Mouse (Mus musculus) kidney, postnatal 25 days (tissue): Measurements from ENCODE around the gene Ctsd.
"Not testable (repeated sequence)": the region's sequence is repeated elsewhere in the genome, so short reads cannot be mapped to it uniquely, and the experiment has no call there.

ENCODE experiments used
- DNase-seq, 2 experiments: peaks; one replicate each; pipeline ENCODE4 v3.0.0; 2021; ENCODE audit warnings: mixed read lengths in 2 of 2

The Ctsd gene

DNA sequence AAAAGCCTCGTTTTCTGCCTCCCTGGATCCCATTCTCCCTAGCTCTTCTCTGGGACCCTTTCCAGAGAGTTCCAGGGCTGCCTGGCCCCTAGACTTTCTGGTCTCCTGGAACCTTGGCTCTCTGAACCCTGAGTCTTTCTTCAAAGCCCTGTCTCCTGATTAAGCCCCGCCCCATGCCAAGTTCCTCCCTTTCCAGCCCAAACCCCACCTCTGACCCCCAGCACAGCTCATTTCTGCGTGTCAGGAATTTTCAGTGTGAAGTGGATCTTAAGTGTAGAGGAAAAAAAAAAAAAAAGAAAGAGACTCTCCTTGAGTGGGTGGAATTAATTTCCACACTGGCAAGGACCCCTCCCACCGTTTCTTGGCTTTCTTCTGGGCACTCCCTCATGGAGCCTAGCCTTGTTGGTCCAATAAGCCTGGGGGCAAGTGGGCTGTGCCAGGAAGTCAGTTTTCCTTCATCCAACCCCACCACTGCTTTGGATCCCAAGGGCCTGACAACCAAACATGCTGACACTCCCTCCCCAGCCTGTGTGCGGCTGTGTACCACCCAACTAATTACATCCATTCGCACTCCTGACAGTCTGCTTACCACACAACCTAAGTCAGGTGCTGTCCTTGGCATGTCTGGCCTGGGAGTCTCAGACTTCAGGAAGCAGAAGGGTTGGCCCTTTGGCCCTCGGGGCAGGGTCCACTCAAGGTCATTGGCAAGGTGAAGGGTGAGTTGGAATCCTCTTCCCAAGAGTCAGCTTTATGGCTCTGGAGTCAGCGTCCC, 14.0 kb downstream of the Ctsd start, which contains the start of gene Ifitm10:
Ifitm10 (minus strand) TSS at position 113 of the 772 bp plus-strand sequence.
- DNase-seq: peak; percentile 42 to 69

DNA sequence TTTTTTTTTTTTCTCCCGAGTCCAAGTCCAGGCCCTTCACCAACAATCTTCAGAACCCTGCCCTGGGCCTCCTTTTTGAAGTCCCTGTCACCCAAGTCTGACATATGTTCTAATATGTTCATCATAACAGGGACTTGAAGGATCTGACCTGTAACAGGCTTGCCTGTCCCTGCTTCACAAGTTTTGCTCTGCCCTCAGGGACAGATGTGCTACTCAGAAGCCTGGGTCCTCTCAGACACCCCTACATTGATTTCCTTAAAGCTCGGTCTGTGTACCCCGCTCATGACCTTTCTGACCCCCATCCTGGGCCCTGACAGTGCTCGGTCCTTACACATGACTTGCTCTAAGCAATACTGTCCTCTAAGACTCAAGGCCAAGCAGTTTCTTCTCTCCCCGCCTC, 14.8 kb downstream of the Ctsd start:
- no peak for DNase-seq

DNA sequence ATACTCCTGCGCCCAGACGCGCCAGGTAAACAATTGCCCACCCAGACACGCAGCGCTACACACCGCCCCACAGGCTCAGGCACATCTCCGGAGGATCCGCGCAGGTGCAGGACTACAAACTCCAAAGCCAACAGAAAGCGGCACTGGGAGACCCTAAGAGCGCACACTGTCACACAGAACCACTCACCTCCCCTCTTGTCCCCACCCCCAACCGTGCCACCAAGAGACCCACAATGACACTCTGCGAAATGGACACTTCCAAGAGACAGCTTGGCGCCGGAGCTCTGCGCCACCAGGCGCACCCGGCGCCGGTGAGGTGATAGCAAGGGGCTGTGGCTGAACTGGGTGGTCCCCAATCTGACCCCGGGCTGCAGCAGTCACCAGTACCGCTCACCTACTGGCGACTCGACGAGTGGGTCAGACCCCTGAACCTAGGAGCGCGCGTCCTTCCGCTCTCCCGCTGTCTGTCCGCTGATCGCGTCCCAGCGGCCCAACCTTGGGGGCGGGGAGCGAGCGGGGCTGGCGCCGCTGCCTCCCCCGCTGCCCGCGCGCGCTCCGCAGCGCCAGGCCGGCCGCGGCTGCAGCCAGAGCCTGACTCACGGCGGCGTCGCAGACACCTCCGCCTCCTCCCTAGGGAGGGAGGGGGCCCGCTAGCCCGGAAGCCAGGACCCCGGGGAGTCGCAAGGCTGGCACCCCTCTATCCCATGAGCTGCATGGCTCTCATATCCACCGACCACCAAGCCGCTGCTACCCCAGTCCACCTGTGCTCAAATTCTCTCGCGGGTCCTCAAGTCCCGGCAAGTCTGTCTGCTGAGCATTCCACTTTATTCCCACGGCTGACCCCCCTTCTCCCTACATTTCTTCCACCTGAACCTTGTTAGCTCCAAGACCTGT, 15.8 kb downstream of the Ctsd start:
- no peak for DNase-seq

DNA sequence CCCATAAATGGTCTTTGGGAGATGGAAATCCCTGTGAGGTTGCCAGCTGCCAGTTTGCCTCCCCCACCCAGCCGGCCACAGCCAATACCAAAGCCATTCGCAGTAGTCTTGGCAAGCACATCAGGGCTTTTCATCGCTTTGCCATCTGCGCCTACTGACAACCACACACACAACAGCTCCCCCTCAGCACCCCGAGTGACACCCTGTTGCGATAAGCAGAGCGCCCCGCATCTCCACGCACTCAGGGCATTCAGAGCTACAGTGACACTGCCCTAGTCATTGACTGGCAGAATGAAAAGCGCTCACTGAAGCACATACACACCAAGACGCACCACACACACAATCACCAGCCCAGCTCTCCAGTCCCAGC, 16.5 kb downstream of the Ctsd start:
- DNase-seq: no peak

DNA sequence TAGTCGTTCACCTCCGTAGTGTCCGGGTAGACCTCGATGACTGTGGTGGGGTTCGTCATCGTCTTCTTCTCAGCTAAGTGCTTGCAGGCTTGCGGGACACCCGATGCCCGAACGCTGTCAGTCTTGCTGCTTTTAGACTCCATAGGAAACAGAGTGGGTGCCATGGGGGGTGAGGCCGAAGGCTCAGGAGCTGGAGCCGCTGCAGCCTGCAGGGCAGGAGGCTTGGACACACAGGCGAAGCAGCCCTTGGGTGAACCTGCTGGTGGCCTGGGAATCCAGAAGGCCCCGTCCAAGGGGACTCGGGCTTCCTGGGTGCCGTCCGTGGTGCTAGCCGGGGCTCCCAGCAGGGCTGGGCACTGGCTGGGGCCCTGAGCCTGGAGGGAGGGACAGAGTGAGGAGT, 16.9 kb downstream of the Ctsd start:
- DNase-seq: no peak

GRCm38 (mm10) chr7:142369820-142370219, 18.0 kb downstream of the Ctsd start:
- DNase-seq: peak in 1 of 2 experiments; percentile 20

- no peak for DNase-seq
Observed at GRCm38 (mm10) chr7:142368856-142369255, 19.0 kb downstream of the Ctsd start.

DNA sequence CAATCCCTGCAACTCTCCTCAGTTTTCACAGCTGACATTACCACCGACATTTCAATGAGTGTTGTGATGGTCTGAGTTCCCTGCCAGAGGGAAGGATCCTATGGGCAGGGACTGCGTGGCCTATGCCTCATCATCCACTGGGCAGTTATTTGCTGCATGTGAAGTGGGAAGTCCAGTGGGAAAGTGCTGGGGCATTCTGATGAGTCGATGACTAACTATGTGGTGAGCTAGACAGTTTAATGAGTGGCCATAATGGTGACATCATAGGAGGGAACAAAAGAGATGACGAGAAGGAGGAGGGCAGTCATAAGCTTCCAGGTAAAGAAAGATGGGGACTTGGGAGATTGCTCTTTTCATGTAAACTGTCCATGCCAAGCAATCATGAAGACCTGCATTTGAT, 24.7 kb downstream of the Ctsd start:
- no peak for DNase-seq

- DNase-seq: no peak
Observed at GRCm38 (mm10) chr7:142360743-142361142, 27.1 kb downstream of the Ctsd start.

GRCm38 (mm10) chr7:142359129-142359528, 28.7 kb downstream of the Ctsd start:
- DNase-seq: no peak

- DNase-seq: no peak
Observed at GRCm38 (mm10) chr7:142357566-142357965, 30.3 kb downstream of the Ctsd start.

DNA sequence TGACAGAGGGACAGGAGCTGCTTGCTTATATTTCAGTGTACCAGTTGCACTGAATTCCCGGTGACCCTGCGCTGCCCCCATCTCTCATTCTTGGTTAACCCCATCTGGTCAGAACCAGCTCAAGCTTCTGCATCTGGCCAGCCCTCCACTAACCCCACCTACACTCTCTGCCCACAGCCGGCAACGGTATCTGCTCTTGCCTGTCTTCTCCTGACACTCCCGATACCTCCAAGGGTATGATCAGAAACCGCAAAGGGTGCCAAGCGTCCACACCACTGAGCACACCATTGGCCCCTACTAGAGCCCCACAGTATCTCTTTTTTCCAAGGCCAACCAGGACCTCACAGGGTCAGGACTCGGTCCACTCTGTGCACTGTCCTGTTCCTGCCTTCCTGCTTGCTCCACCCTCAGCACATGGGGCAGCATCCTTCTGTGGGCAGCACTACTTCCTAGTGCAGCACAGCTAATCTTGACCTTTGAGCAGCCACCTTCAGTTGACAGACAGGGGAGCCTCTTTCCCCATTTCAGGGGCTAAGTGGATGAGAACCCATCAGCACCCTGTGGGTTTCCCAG, 33.1 kb downstream of the Ctsd start:
- DNase-seq: no peak

- DNase-seq: no peak
Observed at GRCm38 (mm10) chr7:142353854-142354253, 34.0 kb downstream of the Ctsd start.

GRCm38 (mm10) chr7:142351569-142351968, 36.3 kb downstream of the Ctsd start:
- no peak for DNase-seq

- no peak for DNase-seq
Observed at GRCm38 (mm10) chr7:142349308-142349961, 38.4 kb downstream of the Ctsd start.

DNA sequence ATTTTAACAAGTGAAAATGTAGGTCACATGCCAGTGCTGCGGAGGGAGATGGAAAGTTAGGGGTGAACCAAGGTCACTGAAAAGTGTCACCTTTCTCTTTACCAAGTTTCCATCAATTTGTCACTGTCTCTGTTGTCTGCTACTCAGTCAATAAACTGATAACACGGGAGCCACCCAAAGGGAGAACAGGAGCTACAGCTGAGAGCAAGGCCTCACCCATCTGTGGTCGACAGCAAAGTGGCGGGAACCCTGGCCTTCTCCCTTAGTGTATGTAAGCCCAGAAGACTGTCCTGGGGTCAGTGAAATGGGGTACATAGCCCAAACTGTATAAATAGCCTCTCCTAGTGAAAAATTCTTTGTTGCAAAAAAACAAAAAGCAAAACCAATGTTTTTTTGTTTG, 40.3 kb downstream of the Ctsd start:
- DNase-seq: no peak

- no peak for DNase-seq
Observed at GRCm38 (mm10) chr7:142342247-142342640, 45.6 kb downstream of the Ctsd start.

DNA sequence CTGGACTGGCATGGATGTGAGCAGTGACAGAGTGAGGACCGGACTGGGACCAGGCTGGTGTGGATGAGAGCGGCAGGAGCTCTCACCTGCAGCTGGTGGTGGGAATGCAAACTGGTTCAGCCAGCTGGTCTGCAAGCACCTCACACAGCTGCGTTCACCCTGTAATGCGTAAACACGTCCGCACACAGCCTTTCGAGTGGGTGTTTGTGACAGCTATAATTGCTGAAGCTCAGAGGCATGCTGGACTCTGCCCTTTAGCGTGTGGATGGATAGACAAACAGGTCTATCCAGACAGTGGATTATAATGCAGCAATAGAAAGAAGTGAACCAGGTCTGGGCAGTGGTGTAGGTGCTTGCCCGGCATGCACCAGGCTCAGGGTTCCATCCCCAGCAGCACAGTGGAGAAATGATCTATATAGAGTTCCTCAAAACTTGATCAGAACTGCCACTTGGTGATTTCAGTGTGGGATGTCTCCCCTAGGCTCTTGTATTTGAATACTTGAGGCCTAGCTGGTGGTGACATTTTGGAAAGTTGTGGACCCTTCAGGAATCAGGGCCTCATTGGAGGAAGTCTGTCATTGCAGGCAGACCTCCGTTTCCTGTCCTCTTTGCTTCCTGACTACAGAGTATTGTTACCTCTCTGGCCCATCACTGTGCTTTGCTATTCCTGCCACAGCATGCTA, 46.1 kb downstream of the Ctsd start:
- no peak for DNase-seq

- DNase-seq: no peak
Observed at GRCm38 (mm10) chr7:142340269-142340970, 47.4 kb downstream of the Ctsd start.

DNA sequence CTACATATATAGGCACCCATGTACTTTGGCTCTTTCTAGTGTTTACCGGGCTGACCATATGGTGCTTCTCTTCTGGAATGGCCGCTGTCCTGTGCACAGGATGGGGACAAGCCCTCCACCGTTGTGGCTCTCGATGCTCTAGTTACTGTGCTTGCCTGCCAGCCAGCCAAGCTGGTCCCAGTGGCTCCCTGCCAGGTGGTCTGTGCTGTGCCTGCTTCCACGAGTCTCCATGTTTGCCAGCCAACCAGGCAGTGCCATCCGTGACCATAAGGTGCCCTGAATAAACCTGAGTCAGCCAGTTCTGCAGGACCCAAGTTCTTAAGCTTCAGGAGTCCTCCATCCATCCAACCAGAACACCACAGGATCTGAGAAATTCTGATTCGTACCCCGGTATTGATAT, 52.7 kb downstream of the Ctsd start:
- DNase-seq: no peak

- peak; percentile 82 to 94 for DNase-seq
Observed at GRCm38 (mm10) chr7:142334246-142334645, 53.6 kb downstream of the Ctsd start.

- DNase-seq: not testable (repeated sequence)
Observed at GRCm38 (mm10) chr7:142332741-142333140, 55.1 kb downstream of the Ctsd start.
